Mouse (Mus musculus): ENCODE measurements around the gene Prm3.
A peak's percentile ranks its signal among the peaks of the same experiment; 100 is the strongest.
"Not testable (repeated sequence)": the region's sequence is repeated elsewhere in the genome, so short reads cannot be mapped to it uniquely, and the experiment has no call there.

Gene Prm3

DNA sequence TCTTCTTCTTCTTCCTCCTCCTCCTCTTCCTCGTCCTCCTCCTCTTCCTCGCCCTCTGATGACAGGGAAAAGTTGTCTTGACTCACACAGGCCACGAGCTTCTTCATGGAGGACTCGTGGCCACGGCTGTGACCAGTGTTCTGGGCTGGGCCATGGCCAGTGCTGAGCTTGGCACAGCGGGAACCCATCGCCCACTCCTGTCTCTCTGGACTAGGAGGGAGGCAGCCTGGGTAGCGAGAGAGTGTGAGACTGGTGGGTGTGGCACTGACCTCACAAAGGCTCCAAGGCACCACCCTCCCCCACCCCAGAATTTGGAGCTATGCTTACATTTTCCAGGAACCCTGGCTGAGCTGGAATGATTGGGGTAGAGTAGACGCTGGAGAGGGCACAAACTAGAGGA is at the start of gene Prm3:
Prm3 (minus strand) TSS at position 213 of the 400 bp plus-strand sequence.
- DNase-seq (ENCODE audit: low read depth, low spot score), result no peak

DNA sequence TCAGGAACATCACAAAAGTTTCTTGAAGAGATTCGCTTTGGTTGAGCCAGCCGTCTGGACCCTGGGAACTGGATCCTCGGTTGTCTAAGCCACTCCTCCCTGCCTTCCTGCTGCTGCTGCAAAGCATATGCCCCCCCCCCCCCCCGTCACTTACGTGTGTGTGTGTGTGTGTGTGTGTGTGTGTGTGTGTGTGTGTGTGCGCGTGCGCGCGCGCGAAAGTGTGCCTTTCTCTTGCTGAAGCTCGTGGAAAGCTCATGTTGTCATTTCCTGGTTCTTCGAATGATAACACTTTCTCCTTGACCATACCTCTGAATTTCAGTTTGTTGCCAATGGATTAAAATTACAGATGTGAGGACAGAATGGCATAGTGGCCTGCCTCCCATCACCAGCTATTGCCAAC is 49.3 kb upstream of the Prm3 start:
- no peak for DNase-seq (ENCODE audit: low read depth, low spot score)

DNA sequence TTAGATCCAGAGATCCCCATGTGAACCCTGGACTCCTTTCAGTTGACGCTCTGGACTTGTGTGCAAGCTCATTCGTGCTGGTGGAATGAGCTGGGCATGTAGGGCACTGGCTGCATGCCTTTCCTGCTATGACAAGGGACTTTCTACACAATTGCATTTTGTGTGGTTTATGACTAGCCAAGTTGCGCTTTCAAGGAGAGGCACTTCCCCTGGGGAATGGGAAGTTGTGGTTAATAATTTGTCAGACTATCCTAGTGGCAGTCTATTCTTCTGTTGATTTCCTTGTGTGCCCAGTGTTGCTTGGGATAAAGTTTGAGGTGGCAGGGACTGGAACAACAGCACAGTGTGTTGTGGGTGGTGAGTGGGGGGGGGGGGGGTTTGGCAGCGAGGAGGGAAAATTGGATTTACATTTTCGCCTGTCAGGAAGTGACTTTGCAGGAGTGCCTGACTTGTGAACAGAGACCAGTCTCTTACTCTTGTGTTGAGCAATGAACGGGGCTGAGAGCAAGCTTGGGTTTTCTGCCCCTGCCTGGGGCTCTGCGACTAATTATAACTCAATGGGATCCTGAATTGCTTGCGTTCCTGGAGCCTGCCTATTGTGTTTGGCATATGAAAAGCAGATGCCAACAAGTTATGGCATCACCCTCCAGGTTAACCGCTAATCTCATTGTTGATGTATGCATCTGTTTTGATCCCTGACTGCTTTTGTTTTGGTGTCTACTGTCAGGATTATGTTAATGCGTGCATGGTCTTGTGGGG is 48.0 kb upstream of the Prm3 start:
- no peak for DNase-seq (ENCODE audit: low read depth, low spot score)

DNA sequence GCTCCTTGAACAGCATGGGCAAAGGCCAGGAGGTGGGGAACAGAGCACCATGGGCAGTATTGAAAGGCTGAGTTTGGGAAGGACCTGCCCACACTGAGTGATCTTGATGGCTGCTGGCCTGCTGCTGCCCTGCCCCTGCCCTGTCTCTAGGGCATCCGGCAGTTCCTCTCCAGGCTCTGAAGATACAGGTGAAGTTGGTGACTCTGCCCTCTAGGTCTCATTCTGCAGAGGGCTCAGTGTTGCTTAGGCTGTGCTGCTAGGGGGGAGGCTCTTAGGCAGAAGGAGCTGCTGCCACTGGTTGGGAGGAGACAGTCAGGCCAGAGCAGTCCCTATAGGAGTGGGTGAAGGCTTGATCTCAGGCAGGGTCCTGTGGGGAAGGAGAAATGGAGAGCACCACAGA is 47.2 kb upstream of the Prm3 start:
- DNase-seq (ENCODE audit: low read depth, low spot score), result no peak

DNA sequence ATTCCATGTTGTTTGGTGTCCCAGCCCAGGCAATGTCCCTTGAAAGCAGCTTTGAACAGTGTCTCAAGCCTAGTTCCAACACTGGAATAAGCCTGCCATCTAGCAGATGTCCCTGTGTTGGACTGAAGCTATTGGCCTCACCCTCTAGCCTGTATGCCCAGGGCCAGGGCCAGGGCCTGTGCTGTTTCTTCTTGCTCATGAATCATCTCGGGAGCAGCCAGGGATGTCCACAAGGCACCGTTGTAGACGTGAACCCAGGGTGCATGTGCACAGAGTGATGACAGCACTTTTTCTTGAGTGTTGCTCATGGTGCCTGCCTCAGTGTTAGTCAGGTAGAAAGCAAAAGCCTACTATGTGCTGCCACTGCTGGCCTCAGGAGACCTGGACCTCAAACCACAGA is 46.5 kb upstream of the Prm3 start:
- DNase-seq (ENCODE audit: low read depth, low spot score), result no peak

DNA sequence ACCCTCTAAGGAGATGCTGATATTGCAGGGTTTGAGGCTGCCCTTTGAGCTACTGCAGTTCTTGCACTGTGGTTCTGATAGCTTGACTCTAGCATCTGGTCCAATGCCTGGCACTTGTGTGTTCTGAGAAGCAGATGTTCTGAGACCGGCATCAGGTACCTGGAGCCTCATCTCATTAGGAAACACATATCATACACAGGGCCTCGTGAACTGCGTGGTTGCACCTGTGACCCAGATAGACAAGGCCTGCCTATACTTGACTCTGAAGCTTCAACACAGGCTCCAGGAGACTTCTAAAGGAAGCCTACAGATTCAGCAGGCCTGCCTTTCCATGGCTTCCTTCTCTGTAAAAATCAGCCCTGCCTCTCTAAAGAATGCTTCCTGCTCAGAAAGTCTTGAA is 45.7 kb upstream of the Prm3 start:
- no peak for DNase-seq (ENCODE audit: low read depth, low spot score)

DNA sequence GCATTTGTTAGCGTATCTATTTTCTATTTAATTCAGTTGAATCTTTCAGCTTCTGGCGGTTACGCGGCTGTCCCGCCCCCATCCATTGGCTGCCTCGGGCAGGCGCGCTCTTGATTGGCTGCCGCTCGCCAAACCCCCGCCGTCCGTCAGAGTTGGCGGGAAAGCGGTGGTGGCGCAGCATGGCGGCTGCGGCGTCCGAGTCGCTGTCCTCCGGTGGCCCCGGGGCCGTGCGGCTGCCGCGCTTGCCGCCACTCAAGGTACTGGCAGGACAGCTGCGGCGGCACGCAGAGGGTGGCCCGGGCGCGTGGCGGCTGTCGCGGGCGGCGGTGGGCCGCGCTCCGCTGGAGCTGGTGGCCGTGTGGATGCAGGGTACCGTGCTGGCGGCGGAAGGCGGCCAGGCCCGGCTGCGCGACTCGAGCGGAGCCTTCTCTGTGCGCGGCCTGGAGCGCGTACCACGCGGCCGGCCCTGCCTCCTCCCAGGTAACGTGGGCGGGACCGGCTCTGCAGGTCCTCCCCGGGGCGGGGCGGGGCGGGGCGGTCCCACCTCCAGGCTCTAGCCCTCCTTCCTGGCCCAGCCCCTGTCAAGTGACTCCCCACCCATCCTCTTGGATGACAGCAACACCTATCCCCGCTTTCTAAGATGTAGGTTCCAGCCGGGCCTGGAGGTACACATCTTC is 44.3 kb upstream of the Prm3 start, which contains the start of gene Rmi2:
Rmi2 (plus strand) TSS at position 149 of the 677 bp plus-strand sequence.
- DNase-seq (ENCODE audit: low read depth, low spot score), result peak; percentile 72

DNA sequence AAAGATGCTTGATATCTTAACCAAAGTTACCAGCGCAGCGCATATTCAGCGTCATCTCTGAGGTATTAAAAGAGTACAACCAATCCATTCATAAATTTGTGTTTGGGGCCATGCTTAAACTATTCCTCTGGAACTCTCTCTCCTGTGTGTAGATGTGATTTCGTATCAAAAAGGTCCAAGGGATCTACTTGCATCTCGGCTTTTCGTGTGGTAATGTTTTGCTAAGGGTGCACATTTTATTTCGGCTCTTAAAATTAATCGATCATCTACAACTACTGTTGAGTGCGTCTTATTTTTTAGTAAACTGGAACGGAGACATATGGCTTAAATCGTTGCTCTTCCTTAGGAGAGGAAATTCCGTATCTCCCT is 43.8 kb upstream of the Prm3 start:
- peak; percentile 15 for DNase-seq (ENCODE audit: low read depth, low spot score)

DNA sequence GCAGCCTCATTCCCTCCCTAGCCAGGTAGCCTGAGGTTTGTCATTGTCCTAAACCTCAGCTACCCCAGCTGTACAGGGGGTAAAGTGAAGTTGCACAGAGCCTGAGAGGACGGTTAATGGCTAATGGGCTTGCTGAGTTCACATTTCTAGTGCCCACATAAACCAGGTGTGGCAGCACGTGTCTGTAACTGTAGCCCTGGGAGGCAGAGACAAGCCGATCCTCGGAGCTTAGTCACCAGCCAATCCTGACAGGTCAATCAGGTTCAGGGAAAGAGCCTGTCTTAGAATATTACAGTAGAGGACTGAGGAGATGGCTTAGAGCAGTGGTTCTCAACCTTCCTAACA is 37.7 kb upstream of the Prm3 start:
- no peak for DNase-seq (ENCODE audit: low read depth, low spot score)

DNA sequence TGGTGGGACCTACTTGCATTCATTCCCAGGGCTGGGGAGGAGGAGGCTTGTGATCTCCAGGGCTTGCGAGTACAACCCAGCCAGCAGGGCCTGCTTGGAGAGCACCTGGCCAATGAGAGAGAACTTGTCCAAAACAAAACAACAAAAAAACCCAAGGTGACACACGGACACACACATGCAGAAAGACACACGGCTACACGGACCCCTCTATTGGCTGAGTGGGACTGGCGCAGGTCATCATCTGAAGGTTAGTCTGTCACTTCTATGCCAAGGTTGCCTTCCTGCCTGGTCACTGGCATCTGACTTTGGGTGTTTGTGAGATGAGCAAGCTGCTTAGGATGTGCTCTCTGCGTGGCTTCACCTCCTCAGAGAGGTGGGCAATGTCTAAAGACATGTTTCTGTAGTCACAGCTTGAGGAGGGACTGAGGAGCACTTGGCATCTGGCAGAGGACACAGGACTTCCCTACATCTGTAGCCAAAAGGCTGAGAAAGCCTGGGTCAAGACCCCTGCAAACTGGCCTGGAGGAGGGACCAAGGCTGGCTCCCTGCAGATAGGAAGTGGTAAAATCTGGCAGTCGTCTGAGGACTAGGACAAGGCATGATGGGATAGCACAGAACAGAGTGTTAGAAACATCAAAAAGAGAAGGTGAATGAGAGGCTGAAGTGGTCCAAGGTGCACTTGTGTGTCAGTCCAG is 37.2 kb upstream of the Prm3 start:
- DNase-seq (ENCODE audit: low read depth, low spot score), result no peak

DNA sequence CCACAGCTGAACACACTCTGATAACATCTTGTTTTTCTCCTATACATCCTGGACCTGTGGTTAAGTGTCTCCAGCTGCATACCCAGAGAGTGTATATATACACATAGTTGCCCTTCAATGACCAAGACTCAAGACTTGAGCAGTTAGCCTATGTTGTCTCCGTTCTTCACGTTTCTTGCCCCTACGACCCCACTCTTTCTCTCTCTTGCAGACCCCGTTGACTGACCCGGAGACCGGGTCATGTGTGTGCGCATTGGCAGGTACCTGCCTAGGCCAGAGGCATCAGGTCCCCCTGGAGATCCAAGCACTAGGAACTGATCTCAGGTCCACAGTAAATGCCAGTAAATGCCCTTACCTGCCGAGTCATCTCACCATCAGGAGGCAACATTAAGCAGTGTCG is 36.6 kb upstream of the Prm3 start:
- no peak for DNase-seq (ENCODE audit: low read depth, low spot score)

DNA sequence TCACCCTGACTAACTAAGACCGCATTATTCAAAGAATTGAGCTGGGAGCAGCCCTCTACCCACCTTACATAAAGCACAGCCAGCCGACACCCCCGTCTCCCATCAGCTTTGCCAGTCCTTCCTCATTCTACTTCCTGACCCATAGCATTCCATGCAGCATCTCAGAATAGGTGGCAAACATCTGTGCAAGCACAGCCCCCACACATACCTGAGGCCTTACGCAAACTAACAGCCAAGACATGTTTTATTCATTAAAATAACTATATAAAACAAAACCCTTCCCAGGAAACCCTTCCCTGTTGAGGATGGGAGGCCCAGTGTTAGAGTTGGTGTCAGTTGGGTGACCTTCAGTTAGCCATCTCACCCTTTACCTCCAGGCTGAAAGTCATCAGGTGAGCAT is 35.1 kb upstream of the Prm3 start:
- no peak for DNase-seq (ENCODE audit: low read depth, low spot score)

DNA sequence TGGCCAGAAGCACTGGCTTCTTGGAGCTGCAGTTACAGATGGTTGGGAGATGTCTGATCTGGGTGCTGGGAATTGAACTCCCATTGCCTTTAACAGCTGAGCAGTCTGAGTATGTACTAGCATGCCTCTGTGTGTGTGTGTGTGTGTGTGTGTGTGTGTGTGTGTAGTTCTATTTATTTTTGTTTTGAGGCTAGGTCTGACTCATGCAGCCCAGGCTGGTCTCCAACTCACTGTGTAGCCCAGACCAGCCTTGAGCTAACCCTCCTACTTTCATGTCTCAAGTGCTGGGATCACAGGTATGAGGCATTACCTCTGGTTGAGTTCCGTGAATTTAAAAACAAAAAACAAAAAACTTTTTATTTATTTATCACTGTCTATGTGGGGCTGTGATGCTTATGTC is 33.8 kb upstream of the Prm3 start:
- DNase-seq (ENCODE audit: low read depth, low spot score), result no peak

DNA sequence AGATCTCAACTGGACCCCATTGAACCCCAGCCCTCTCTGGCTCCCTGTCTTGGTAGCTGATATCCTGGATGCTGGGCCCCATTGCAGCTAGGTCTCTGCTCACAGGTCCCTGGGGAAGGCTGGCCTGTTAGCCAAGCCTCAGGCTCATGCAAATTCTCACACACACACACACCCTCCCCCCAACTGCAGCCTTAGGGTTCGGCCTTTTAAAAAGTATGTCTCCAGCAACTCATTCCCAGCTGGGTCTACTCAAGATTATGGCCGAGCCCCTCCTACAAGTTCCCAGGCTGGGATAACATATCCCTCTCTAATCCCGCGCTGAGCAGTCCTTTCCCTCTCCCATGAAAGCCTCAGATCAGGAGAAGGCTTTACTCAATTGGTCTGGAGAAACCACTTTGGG is 30.7 kb upstream of the Prm3 start:
- DNase-seq (ENCODE audit: low read depth, low spot score), result no peak

DNA sequence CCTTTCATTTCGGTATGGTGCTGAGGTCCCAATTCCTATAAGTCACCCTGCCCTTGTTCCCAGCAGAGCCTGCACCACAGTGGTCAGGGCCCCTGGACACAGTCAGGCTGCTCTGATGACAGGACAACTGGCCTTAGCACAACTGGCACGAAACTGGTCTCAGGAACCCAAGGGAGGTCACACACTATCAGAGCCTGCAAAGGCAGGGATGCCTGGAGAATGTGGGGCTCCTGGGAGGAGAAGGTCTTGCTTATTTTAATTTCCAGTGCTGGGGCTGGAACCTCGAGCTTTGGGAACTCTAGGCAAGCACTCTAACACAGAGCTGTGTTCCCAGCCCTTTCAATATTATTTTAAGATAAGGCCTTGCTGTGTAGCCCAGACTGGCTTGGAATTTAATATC is 29.3 kb upstream of the Prm3 start:
- no peak for DNase-seq (ENCODE audit: low read depth, low spot score)

DNA sequence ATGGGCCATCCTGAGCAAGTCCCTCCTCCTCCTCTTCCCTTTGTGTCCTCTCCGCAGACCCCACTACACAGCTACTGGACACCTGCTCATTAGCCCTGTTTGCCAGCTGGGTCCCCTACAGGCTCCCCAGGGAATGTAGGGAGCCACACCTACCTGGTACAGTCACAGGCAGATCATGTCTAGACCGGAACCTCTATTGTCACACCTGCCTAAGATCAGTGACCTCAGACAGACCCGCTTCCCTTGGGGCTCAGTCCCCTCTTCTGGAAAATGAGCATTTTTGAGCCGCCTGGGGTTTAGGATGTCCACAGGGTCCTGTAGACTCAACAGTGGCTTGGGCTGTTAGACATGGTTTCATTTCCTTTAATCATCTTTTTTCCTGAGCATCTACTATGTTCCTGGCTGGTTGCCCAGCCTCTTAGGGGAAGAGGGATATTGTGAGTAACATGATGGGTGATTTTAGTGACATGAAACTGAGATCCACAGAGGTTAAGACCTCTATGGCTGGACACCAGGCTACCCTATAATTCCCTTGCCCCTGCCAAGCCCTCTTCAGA is 27.9 kb upstream of the Prm3 start:
- DNase-seq (ENCODE audit: low read depth, low spot score), result no peak

DNA sequence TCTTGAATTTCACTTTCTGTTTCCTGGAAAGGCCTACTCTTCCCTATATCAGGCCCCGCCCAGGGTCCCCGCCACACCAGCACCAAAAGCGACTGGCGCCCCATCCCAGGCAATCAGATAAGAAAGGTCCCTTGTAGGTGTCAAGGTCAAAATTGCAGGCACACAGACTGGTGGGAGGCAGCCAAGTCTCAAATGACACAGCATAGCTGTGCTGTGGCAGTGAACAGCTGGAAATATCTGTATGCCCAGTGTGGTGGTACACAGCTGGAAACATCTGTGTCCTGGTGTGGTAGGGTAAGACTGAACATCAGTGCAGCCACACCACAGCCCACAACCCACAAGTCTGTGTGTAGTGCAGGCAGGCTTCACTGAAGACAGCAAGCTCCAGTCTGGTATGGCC is 24.1 kb upstream of the Prm3 start:
- DNase-seq (ENCODE audit: low read depth, low spot score), result no peak

DNA sequence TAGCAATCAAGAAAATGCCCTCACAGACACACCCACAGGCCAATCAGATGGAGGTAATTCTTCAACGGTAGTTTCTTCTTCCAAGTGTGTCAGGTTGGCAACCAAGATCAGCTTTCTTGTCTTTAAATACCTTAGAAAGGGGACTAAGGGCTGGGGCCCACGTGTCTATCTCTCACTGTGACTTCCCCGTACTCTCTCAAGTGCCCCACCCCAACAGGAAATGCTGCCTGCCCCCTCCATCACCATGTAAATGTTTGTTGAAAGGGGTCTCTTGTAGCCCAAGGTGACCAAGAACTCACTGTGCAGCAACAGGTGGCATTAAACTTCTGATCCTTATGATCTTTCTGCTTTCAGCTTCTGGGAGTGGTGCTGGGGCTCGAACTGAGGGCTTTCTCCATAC is 23.0 kb upstream of the Prm3 start:
- no peak for DNase-seq (ENCODE audit: low read depth, low spot score)

DNA sequence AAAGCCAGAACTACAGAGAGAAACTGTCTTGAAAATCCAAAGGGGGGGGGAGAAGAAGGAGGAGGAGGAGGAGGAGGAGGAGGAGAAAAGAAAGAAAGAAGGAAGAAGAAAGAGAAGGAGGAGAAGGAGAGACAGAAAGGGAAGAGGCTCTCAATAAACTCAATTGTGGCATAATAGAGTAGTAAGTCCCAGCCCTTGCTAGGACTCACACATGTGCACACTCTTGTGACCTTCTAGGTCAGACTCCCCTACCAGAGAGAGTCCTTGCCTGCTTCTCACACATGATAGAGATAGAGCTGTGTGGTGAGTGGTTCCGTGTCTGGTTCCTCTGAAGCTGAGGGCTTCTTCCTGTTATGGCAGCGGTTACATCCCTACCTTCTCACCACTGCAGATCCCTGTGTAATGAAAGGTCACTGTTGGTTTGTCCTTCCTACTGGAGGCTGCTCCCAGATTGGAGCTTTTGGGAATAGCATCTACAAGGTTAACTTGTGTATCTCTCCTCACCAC is 22.2 kb upstream of the Prm3 start, which contains the start of gene Gm11172:
Gm11172 (plus strand) TSS at position 51 of the 507 bp plus-strand sequence.
- no peak for DNase-seq (ENCODE audit: low read depth, low spot score)

DNA sequence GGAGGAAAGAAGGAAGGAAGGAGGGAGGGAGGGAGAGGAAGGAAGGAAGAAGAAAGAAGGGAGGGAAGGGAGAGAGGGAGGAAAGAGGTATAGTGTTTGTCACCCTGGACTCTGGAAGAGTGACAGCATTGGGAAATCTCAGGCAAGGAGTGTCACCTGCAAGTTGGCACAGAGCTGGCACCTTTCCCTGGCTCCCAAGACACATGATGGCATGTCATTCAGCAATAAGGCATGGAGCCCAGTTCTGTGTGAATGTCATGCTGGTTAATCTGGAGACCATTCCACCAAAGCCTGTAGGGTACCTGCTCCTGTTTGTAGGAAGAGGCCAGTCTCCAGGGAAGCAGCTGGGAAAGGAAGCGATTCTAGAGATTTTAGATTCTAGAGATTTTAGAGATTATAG is 19.7 kb upstream of the Prm3 start:
- DNase-seq (ENCODE audit: low read depth, low spot score), result no peak

DNA sequence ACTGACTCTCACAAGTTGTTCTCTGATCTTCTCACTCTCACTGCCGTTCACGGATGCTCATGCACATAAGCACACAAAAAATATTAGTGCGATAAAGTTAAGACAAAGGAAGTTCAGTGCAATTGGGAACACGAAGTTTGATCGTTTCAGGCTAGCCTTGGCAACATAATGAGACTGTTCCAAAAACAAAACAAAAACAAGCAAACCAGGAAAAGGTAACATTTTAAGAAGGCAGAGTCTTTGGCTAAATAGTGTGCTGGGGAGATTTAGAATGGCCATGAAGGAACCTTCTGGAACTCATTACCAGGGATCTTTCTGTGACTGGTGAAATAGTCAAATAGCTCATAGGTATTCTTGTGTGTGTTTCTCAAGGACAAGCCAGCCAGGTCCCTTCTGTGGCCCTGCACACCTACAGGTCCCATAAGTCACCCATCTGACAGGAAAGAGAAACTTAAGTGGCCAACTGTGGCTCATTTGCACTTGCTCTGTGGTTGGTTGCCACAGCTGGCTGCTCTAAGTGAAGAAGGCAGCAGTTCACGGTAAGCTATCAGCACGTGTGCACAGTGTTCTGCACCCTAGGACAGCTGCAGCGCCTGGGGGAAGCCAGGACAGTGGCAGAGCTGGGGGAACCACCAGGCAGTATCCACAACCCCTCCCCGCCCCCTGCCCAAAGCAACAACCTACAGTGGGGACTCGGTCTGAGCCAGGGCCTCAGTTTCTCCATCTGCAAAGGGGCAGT is 15.2 kb upstream of the Prm3 start, which contains the start of gene Prm1:
Prm1 (minus strand) TSS at position 51 of the 739 bp plus-strand sequence.
- no peak for DNase-seq (ENCODE audit: low read depth, low spot score)

DNA sequence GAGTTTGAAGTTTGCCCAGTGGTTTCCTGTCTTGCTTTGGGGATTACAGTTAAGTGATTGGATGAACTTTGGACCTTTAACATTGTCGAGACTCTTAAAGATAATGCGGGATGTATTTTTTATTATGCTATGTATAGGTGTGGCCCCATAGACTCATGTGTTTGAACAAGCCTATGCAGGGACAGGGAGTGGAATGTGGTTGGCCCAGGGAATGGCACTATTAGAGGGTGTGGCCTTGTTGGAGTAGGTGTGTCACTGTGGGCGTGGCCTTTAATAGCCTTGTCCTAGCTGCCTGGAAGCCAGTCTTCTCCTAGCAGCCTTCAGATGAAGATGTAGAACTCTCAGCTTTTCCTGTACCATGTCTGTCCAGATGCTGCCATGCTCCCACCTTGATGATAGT is 11.7 kb upstream of the Prm3 start:
- not testable (repeated sequence) for DNase-seq (ENCODE audit: low read depth, low spot score)

Measured in c-Kit-negative CD71-positive TER-119-positive erythroid progenitor cells, embryonic 14.5 days (primary cell).